Mouse (Mus musculus): ENCODE data around the gene Ier5l. TPM values are rescaled to one million over a fixed set of nuclear protein-coding genes. Genes with fewer than 3 reads are reported as not detected.
A peak's percentile ranks its signal among the peaks of the same experiment; 100 is the strongest.

Ier5l gene
- polyA plus RNA-seq, 1 experiment = 2.2 TPM

GRCm38 (mm10) chr2:30441518-30442497 is 32.2 kb downstream of the Ier5l start:
- Histone ChIP-seq H3K36me3 (ENCODE audit: control insufficient read depth, insufficient read depth, low read length) (peaks cover 11% of the 10 kb centered on the region), H3K27me3 (ENCODE audit: control insufficient read depth, insufficient read depth, low read length) (no peaks in the 10 kb centered on the region)
- TF ChIP-seq CTCF (IDR thresholded peaks at IDR 0.05; ENCODE audit: control insufficient read depth, insufficient read depth, insufficient replicate concordance, low read depth, low read length) (no peak), POLR2A (IDR thresholded peaks at IDR 0.05; ENCODE audit: control insufficient read depth, low read depth, low read length) (peak; percentile 25; the same call in 1 of the 2 replicates)

GRCm38 (mm10) chr2:30440701-30441517 is 33.1 kb downstream of the Ier5l start:
- Histone ChIP-seq H3K27me3 (ENCODE audit: control insufficient read depth, insufficient read depth, low read length) (no peaks in the 10 kb centered on the region), H3K4me1 (ENCODE audit: control insufficient read depth, insufficient read depth, low read length) (peaks cover 10% of the 10 kb centered on the region), H3K36me3 (ENCODE audit: control insufficient read depth, insufficient read depth, low read length) (peaks cover 11% of the 10 kb centered on the region), H3K4me3 (ENCODE audit: control insufficient read depth, low read depth, low read length) (no peak overlapping the region), H3K27ac (ENCODE audit: control insufficient read depth, insufficient read depth, low read depth, low read length) (peak overlapping the region; percentile 94)
- TF ChIP-seq POLR2A (IDR thresholded peaks at IDR 0.05; ENCODE audit: control insufficient read depth, low read depth, low read length) (peak; percentile 45; the same call in 1 of the 2 replicates), CTCF (IDR thresholded peaks at IDR 0.05; ENCODE audit: control insufficient read depth, insufficient read depth, insufficient replicate concordance, low read depth, low read length) (no peak)

More at GRCm38 (mm10) chr2:30441518-30442497, 32.2 kb downstream of the Ier5l start:
- peaks cover 14% of the 10 kb centered on the region for H3K4me1 ChIP-seq (ENCODE audit: control insufficient read depth, insufficient read depth, low read length)
- peak overlapping the region; percentile 7 for H3K4me3 ChIP-seq (ENCODE audit: control insufficient read depth, low read depth, low read length)
- H3K27ac ChIP-seq (ENCODE audit: control insufficient read depth, insufficient read depth, low read depth, low read length) = peak overlapping the region; percentile 94

DNA sequence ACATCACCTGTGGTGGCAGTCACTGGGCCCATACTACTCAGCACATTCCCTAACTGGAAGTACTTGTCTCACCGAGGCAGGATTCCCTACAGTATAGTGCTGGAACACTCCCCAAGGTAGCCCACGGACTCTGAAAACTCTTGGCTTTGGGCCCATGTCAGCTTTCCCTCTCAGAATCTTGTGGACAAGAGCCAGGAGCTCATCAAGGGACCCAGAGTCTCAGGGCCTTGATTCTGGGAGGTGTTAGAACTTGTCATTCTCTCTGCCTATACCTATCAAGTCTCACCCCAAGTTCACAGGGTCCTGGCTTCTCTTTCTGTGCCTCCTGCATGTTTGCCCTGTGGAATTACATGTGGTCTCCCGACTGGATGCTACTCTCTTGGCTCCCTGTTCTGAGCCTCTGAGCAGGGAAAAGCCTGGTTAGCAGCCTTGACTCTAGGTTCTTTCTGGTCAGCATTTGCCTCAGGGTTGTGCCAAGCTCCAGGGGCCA is 33.8 kb downstream of the Ier5l start:
- Histone ChIP-seq H3K27me3 (ENCODE audit: control insufficient read depth, insufficient read depth, low read length) (no peaks in the 10 kb centered on the region), H3K4me1 (ENCODE audit: control insufficient read depth, insufficient read depth, low read length) (peaks cover 7% of the 10 kb centered on the region), H3K4me3 (ENCODE audit: control insufficient read depth, low read depth, low read length) (no peak overlapping the region), H3K36me3 (ENCODE audit: control insufficient read depth, insufficient read depth, low read length) (peaks cover 9% of the 10 kb centered on the region), H3K27ac (ENCODE audit: control insufficient read depth, insufficient read depth, low read depth, low read length) (peak overlapping the region; percentile 94)
- TF ChIP-seq CTCF (IDR thresholded peaks at IDR 0.05; ENCODE audit: control insufficient read depth, insufficient read depth, insufficient replicate concordance, low read depth, low read length) = no peak
- TF ChIP-seq POLR2A (IDR thresholded peaks at IDR 0.05; ENCODE audit: control insufficient read depth, low read depth, low read length) = no peak

DNA sequence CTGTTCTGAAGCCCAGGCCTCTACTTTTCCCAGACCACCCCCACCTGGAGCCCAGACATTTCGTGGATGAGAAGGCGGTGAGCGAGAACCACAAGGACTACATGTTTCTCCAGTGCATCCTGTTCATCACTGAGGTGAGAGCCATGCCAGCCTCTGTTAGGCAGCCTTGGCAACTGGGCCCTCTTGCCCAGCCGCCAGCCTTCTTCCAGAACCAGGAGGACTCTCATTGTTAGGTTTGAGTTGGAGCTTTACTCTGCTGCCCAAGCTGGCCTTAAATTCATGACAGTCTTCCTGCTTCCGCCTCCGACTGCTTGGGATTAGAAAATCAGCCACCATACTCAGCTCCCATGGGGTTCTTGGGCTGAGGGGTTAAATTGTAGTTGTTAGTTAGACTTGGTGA is 34.4 kb downstream of the Ier5l start:
- Histone ChIP-seq H3K4me1 (ENCODE audit: control insufficient read depth, insufficient read depth, low read length) (peaks cover 5% of the 10 kb centered on the region), H3K4me3 (ENCODE audit: control insufficient read depth, low read depth, low read length) (no peak overlapping the region), H3K36me3 (ENCODE audit: control insufficient read depth, insufficient read depth, low read length) (peaks cover 9% of the 10 kb centered on the region), H3K27ac (ENCODE audit: control insufficient read depth, insufficient read depth, low read depth, low read length) (peak overlapping the region; percentile 94), H3K27me3 (ENCODE audit: control insufficient read depth, insufficient read depth, low read length) (no peaks in the 10 kb centered on the region)
- TF ChIP-seq POLR2A (IDR thresholded peaks at IDR 0.05; ENCODE audit: control insufficient read depth, low read depth, low read length) (no peak), CTCF (IDR thresholded peaks at IDR 0.05; ENCODE audit: control insufficient read depth, insufficient read depth, insufficient replicate concordance, low read depth, low read length) (no peak)

- Histone ChIP-seq H3K27me3 (ENCODE audit: control insufficient read depth, insufficient read depth, low read length) (no peaks in the 10 kb centered on the region), H3K27ac (ENCODE audit: control insufficient read depth, insufficient read depth, low read depth, low read length) (no peak overlapping the region), H3K4me3 (ENCODE audit: control insufficient read depth, low read depth, low read length) (no peak overlapping the region), H3K4me1 (ENCODE audit: control insufficient read depth, insufficient read depth, low read length) (peaks cover 2% of the 10 kb centered on the region), H3K36me3 (ENCODE audit: control insufficient read depth, insufficient read depth, low read length) (peaks cover 6% of the 10 kb centered on the region)
- TF ChIP-seq POLR2A (IDR thresholded peaks at IDR 0.05; ENCODE audit: control insufficient read depth, low read depth, low read length) = no peak
- no peak for TF ChIP-seq CTCF (IDR thresholded peaks at IDR 0.05; ENCODE audit: control insufficient read depth, insufficient read depth, insufficient replicate concordance, low read depth, low read length)
These were observed 36.2 kb downstream of the Ier5l start for GRCm38 (mm10) chr2:30437791-30438190.

GRCm38 (mm10) chr2:30436809-30437208 is 37.2 kb downstream of the Ier5l start:
- no peaks in the 10 kb centered on the region for H3K27me3 ChIP-seq (ENCODE audit: control insufficient read depth, insufficient read depth, low read length)
- H3K4me1 ChIP-seq (ENCODE audit: control insufficient read depth, insufficient read depth, low read length) = no peaks in the 10 kb centered on the region; the same call in none of the 2 replicates
- H3K36me3 ChIP-seq (ENCODE audit: control insufficient read depth, insufficient read depth, low read length) = peaks cover 7% of the 10 kb centered on the region
- no peak overlapping the region for H3K4me3 ChIP-seq (ENCODE audit: control insufficient read depth, low read depth, low read length)
- TF ChIP-seq POLR2A (IDR thresholded peaks at IDR 0.05; ENCODE audit: control insufficient read depth, low read depth, low read length) (no peak), CTCF (IDR thresholded peaks at IDR 0.05; ENCODE audit: control insufficient read depth, insufficient read depth, insufficient replicate concordance, low read depth, low read length) (0 out of 2 replicates have a peak, but pooled peaks have one; percentile 3)
- no peak overlapping the region for H3K27ac ChIP-seq (ENCODE audit: control insufficient read depth, insufficient read depth, low read depth, low read length)

Data from testis, adult 2 months (tissue).